Mouse (Mus musculus): ENCODE results near the gene H3f3b.

Gene H3f3b

GRCm38 (mm10) chr11:115999538-116000143, 28.1 kb downstream of the H3f3b start:
- peak; percentile 76 to 80 for DNase-seq

GRCm38 (mm10) chr11:115999027-115999426, 28.7 kb downstream of the H3f3b start:
- no peak for DNase-seq

GRCm38 (mm10) chr11:115997662-115998061, 30.1 kb downstream of the H3f3b start:
- DNase-seq, result no peak

GRCm38 (mm10) chr11:115997047-115997446, 30.7 kb downstream of the H3f3b start:
- DNase-seq, result no peak

GRCm38 (mm10) chr11:115995256-115995655, 32.5 kb downstream of the H3f3b start:
- no peak for DNase-seq

GRCm38 (mm10) chr11:115992098-115992497, 35.7 kb downstream of the H3f3b start:
- DNase-seq, result no peak

- DNase-seq, result no peak
Measured at GRCm38 (mm10) chr11:115989686-115990085, 38.1 kb downstream of the H3f3b start.

- no peak for DNase-seq
Measured at GRCm38 (mm10) chr11:115983291-115983690, 44.5 kb downstream of the H3f3b start.

GRCm38 (mm10) chr11:115982472-115982871, 45.3 kb downstream of the H3f3b start:
- no peak for DNase-seq

- DNase-seq, result no peak
Measured at GRCm38 (mm10) chr11:115975544-115975943, 52.2 kb downstream of the H3f3b start.

GRCm38 (mm10) chr11:115975083-115975420, 52.7 kb downstream of the H3f3b start:
- DNase-seq, result no peak

- peak; percentile 80 to 89 for DNase-seq
Measured at GRCm38 (mm10) chr11:115974309-115975082, 53.3 kb downstream of the H3f3b start, which contains the start of gene Itgb4. TSS of gene Itgb4 (plus strand) at chr11:115974709.

All from thymus, postnatal 36 days (tissue).